Mouse (Mus musculus): ENCODE data around the gene Atp13a3. TPM values are rescaled to one million over a fixed set of nuclear protein-coding genes. Genes with fewer than 3 reads are reported as not detected.

Gene Atp13a3
- polyA plus RNA-seq, 1 experiment, result 29.5 TPM

DNA sequence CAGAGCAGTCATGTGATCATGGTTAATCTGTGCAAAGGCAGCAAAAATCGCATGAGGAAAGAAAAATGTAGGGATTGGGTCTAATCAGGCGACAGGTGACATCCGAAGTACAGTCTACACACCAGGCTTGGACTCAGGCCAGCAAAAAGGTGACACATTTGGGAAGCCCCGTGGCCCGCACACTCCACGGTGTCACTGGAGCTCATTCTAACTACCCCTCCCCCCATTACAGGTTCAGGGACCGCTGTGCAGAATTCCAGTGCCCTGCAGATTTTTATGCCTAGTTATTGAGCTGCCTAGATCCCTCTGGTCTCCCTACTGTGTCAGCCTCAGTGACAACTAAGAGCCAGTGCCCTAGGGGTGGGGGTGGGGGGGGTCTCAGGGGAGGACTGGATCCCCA is 108.3 kb downstream of the Atp13a3 start:
- TF ChIP-seq CTCF (IDR thresholded peaks at IDR 0.05; ENCODE audit: extremely low read depth, insufficient read depth, low read length) (no peak), POLR2A (IDR thresholded peaks at IDR 0.05; ENCODE audit: extremely low read depth, insufficient read depth, low read length) (no peak)
- Histone ChIP-seq H3K27ac (ENCODE audit: insufficient read depth, low read length) (no peak overlapping the region), H3K4me1 (ENCODE audit: control insufficient read depth, insufficient read depth, low read length) (no peaks in the 10 kb centered on the region), H3K4me3 (ENCODE audit: insufficient read depth, low read length) (no peak overlapping the region)

DNA sequence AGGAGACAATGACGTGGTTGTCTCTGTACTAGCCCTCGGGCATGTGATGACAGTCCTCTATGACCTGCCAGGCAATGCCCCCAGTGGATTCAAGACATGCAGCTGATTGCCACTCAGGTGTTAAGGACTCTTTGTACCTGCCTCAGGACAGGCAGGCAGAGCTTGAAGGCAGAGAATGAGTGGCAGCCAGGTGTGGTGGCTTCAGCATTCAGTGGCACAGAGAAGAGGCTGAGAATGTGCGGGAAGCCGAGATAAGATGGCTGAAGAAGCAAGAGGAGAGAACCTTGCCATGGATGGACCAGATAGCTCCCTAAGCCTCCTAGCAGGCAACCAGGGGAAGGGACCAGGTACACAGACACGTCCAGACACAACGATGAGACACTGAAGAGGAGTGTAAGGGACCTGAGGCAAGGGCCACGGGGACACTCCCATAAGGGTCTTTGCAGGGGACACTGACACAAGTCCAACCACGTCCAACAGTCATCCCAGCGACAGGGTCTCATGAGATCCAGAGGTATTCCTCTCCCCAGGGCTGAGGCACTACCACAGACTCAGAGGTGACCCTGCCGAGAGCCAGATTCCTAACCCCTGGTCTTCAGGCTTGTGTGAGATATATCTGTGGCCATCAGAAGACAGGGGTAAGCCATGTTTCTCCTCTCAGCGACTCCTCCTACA is 109.0 kb downstream of the Atp13a3 start:
- no peaks in the 10 kb centered on the region for H3K4me1 ChIP-seq (ENCODE audit: control insufficient read depth, insufficient read depth, low read length)
- H3K4me3 ChIP-seq (ENCODE audit: insufficient read depth, low read length), result no peak overlapping the region
- TF ChIP-seq POLR2A (IDR thresholded peaks at IDR 0.05; ENCODE audit: extremely low read depth, insufficient read depth, low read length), result no peak
- no peak overlapping the region for H3K27ac ChIP-seq (ENCODE audit: insufficient read depth, low read length)

DNA sequence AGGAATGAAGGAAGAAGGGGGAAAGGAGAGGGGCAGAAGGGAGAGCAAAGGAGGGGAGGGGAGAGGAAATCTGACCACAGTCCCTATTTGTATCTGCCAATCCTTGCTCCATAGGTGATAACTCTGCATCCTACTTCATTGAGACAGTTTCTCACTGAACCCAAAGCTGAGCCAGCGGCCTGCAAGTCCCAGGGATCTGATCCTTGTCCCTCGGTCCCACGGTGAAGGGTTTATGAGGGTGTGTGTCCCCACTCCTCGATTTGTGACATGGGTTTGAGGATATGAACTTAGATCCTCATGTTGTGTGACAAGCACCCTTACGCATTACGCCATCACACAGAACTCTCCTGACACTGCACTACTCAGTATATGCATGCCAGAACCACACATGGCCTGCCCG is 110.7 kb downstream of the Atp13a3 start:
- no peak overlapping the region for H3K4me3 ChIP-seq (ENCODE audit: insufficient read depth, low read length)
- H3K4me1 ChIP-seq (ENCODE audit: control insufficient read depth, insufficient read depth, low read length), result no peaks in the 10 kb centered on the region
- H3K27ac ChIP-seq (ENCODE audit: insufficient read depth, low read length), result no peak overlapping the region
- TF ChIP-seq CTCF (IDR thresholded peaks at IDR 0.05; ENCODE audit: extremely low read depth, insufficient read depth, low read length) (no peak), POLR2A (IDR thresholded peaks at IDR 0.05; ENCODE audit: extremely low read depth, insufficient read depth, low read length) (no peak)

DNA sequence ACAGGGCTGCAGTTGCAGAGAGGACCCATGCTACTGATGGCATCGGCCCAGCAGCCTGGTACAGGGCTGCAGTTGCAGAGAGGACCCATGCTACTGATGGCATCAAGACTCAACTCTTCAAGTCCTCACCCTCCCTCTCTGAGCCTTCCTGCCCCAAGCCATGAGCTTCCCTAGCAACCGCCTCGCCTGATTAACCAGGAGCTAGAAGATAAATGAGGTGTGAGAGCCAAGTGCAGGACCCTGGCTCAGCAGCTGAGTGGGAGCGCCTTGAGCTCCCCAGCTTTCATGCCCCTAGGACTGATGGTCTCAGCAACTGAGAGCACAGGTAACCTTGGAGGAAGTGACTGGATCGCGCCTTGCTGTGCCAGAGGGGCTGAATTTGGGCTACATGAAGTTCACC is 115.3 kb downstream of the Atp13a3 start:
- H3K4me3 ChIP-seq (ENCODE audit: insufficient read depth, low read length), result no peak overlapping the region
- H3K4me1 ChIP-seq (ENCODE audit: control insufficient read depth, insufficient read depth, low read length), result no peaks in the 10 kb centered on the region
- TF ChIP-seq POLR2A (IDR thresholded peaks at IDR 0.05; ENCODE audit: extremely low read depth, insufficient read depth, low read length) (no peak), CTCF (IDR thresholded peaks at IDR 0.05; ENCODE audit: extremely low read depth, insufficient read depth, low read length) (no peak)
- no peak overlapping the region for H3K27ac ChIP-seq (ENCODE audit: insufficient read depth, low read length)

DNA sequence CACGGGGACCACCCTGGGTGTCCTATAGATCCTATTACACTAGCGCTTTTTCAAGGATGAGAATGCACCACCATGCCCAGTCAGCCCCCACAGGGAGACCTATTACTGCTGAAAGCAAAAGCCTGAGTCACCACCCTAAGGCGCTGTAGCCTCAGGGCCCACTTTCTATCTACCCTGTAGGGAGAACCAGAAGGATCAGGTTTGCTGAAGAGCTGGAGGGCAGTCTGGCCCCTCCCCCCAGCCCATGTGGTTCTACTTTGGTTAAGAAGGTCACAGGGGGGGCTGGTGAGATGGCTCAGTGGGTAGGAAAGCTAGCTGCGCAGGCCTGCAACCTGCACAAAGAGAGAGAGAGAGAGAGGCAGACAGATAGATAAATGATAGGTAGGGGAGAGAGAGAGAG is 120.1 kb downstream of the Atp13a3 start:
- H3K4me3 ChIP-seq (ENCODE audit: insufficient read depth, low read length), result no peak overlapping the region
- TF ChIP-seq POLR2A (IDR thresholded peaks at IDR 0.05; ENCODE audit: extremely low read depth, insufficient read depth, low read length) (no peak), CTCF (IDR thresholded peaks at IDR 0.05; ENCODE audit: extremely low read depth, insufficient read depth, low read length) (no peak)
- H3K4me1 ChIP-seq (ENCODE audit: control insufficient read depth, insufficient read depth, low read length), result no peaks in the 10 kb centered on the region; the same call in 1 of the 2 replicates
- H3K27ac ChIP-seq (ENCODE audit: insufficient read depth, low read length), result no peak overlapping the region

DNA sequence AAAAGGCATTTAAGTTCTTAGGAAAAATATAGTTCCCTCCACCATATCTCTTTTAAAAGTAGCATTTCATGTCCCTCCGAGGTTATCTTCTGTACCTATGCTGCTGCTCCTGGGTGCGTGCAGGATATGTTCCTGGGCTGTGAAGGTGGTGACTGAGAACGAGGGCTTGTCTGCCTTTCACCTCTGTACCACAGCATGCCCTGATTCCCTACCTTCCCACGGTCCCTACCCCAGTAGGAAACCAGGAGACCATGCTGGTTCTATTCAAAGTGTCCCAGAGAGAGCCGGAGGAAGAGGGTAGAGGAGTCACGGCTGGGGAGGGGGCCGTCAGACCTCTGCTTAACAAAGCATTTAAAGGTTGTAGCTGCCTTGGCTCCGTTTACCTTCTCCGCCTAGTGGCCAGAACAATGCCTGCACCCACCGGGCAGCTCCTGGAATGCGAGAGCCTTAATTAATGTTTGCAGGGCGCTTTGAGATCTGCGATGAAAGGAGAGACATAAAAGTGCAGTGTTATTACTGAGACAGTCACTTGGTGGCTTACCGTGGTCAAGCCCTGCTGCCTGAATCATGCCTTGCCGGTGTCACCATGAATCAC is 121.9 kb downstream of the Atp13a3 start:
- H3K27ac ChIP-seq (ENCODE audit: insufficient read depth, low read length), result no peak overlapping the region
- H3K4me3 ChIP-seq (ENCODE audit: insufficient read depth, low read length), result no peak overlapping the region
- no peaks in the 10 kb centered on the region; the same call in 1 of the 2 replicates for H3K4me1 ChIP-seq (ENCODE audit: control insufficient read depth, insufficient read depth, low read length)
- peak; percentile 66 for TF ChIP-seq CTCF (IDR thresholded peaks at IDR 0.05; ENCODE audit: extremely low read depth, insufficient read depth, low read length)
- TF ChIP-seq POLR2A (IDR thresholded peaks at IDR 0.05; ENCODE audit: extremely low read depth, insufficient read depth, low read length), result no peak

DNA sequence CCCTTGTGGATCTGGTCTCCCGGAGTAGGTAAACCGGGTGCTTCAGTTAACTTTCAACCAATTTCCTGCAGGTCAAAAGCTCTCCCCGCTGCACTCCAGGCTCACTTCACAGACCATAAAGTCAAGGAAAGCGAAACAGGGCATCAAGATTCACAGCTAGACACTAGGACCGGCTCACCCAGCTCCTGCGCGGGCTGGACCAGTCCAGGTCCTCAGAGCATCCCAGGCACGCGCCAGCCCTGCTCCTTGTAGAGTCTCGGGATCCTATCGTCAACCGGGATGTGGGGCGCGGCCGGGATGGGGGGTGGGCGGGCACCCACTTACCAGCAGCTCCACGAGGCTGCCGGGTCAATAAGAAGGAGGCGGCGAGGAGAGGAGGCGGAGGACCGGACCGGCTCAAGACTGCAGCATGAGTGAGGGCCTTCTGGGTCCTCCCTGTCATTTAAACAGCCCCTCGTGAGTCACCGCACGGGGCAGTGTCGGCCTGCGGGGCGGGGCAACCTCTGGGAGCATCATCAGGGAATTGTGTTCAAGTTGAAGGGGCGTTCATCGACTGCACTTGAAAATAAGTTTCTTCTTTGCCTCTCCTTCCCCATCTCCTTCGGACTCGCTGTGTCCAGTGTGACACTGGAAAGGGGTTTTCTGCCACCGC is 122.8 kb downstream of the Atp13a3 start, which contains the start of gene Lrrc15:
Gene Lrrc15, minus strand, starts transcription at position 413 of the 652 bp plus-strand sequence.
- Histone ChIP-seq H3K27ac (ENCODE audit: insufficient read depth, low read length) (no peak within 1 kb of the TSS), H3K4me1 (ENCODE audit: control insufficient read depth, insufficient read depth, low read length) (no peaks in the 10 kb centered on the region; the same call in 1 of the 2 replicates), H3K4me3 (ENCODE audit: insufficient read depth, low read length) (no peak within 1 kb of the TSS)
- TF ChIP-seq POLR2A (IDR thresholded peaks at IDR 0.05; ENCODE audit: extremely low read depth, insufficient read depth, low read length) (no peak), CTCF (IDR thresholded peaks at IDR 0.05; ENCODE audit: extremely low read depth, insufficient read depth, low read length) (no peak)

DNA sequence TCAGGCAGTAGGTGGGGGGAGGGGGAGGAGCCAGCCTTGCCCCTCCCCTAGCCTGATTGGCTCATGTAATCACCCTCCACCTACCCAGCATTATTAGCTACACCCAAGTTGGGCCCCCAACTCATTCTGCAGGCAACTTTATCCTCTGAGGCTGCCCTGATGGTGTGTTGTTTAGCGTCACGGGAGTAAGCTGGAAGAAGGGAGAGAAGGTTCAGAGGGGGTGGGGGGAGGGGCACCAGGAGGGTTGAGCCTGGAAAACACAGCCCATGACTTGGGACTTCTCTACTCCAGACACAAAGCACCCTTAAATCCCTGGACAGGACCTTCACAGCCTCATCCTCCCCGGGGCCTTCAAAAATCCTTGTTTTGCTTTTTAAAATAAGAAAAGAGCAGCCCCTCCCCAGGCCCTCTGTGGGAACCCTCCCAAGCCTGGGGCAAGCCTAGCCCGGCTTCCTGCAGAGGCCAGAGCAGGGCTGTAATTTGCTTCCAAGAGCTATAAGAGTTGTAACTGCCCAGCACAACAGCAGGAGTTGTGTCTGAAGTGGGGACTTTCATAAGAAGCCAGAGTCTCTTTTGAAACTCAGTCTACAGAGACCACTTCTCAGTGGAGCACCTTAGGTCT is 125.0 kb downstream of the Atp13a3 start:
- TF ChIP-seq CTCF (IDR thresholded peaks at IDR 0.05; ENCODE audit: extremely low read depth, insufficient read depth, low read length), result no peak
- TF ChIP-seq POLR2A (IDR thresholded peaks at IDR 0.05; ENCODE audit: extremely low read depth, insufficient read depth, low read length), result no peak
- Histone ChIP-seq H3K27ac (ENCODE audit: insufficient read depth, low read length) (no peak overlapping the region), H3K4me1 (ENCODE audit: control insufficient read depth, insufficient read depth, low read length) (no peaks in the 10 kb centered on the region; the same call in 1 of the 2 replicates), H3K4me3 (ENCODE audit: insufficient read depth, low read length) (no peak overlapping the region)

DNA sequence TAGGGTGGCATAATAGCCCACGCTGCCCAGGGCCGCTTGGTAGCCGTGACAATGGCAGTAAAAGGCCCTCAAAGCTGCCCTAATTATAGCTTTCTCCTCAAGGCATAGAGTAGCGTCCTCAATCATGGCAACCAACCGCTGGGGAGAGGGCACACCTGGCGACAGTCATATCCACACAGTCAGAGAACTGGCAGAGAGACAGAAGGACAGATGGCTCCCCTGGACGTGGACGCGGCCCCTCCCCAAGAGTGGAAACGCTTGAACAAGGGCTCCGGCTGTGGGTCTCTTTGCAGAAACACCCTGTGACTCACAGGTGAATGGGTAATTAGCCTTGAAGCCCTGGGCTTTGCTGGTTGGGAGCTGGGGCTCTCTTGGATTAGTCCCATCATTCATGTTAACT is 127.4 kb downstream of the Atp13a3 start:
- Histone ChIP-seq H3K4me3 (ENCODE audit: insufficient read depth, low read length) (no peak overlapping the region), H3K4me1 (ENCODE audit: control insufficient read depth, insufficient read depth, low read length) (no peaks in the 10 kb centered on the region; the same call in 1 of the 2 replicates), H3K27ac (ENCODE audit: insufficient read depth, low read length) (no peak overlapping the region)
- TF ChIP-seq POLR2A (IDR thresholded peaks at IDR 0.05; ENCODE audit: extremely low read depth, insufficient read depth, low read length) (no peak), CTCF (IDR thresholded peaks at IDR 0.05; ENCODE audit: extremely low read depth, insufficient read depth, low read length) (no peak)
